Mouse (Mus musculus): ENCODE measurements around the gene Suv39h2.

DNA sequence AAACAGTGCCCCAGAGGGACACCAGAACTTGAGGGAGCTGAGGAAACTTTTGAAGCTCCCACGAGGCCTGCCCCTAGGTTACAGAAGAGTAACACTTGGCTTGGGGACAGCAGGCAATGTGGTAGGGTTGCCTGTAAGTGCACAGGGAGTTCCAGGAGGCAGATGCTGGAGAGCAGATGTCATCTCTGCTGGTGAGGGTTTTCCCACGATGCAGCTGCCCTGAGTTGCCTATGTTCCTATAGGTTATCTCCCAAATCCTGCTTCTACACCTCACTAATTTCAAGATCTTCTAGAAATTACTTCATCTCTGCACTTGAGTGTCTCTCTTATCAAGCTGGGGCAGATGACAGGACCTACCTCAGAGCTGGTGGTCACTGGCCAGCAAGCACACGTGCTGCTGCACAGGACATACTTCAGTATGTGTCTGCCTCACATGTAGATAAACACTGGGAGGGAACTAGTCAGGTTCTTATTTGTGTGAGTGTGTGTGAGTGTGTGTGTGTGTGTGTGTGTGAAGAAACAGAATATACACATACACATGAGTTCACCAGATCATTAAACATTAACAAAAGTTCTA, 19.1 kb upstream of the Suv39h2 start:
- TF ChIP-seq CTCF (IDR thresholded peaks at IDR 0.05; ENCODE audit: borderline replicate concordance, insufficient read depth, low read length) (no peak), POLR2A (IDR thresholded peaks at IDR 0.05; ENCODE audit: low read depth, low read length) (no peak)

All from embryonic fibroblast, embryonic 13.5 days (primary cell).